Mouse (Mus musculus) E14TG2a.4 (cell line): Measurements from ENCODE around the gene Tnfrsf8.

Source experiments
- CTCF ChIP-seq: conservative IDR thresholded peaks from 2 replicates; pipeline ENCODE4 v1.5.1; 2014; ENCODE audit warnings: low read length
- NANOG ChIP-seq: IDR thresholded peaks from 2 replicates; pipeline ENCODE4 v1.6.1; 2014; ENCODE audit warnings: borderline replicate concordance, low read length, mixed read lengths
- POU5F1 ChIP-seq: IDR thresholded peaks from 2 replicates; pipeline ENCODE4 v1.6.1; 2014; ENCODE audit warnings: low read length, borderline replicate concordance

- no peak for TF ChIP-seq CTCF
- TF ChIP-seq POU5F1 = no peak
- TF ChIP-seq NANOG = no peak
These were observed 5.7 kb upstream of the Tnfrsf8 start for GRCm38 (mm10) chr4:145320624-145321023.
